Mouse (Mus musculus) CH12.LX (cell line): Measurements from ENCODE around the gene Wwp2. TPM values are rescaled to one million over a fixed set of nuclear protein-coding genes. Genes with fewer than 3 reads are reported as not detected.

Experiments used
- DNase-seq: peaks from one replicate; pipeline ENCODE4 v3.0.0-alpha.2; 2013; ENCODE audit errors: extremely low read depth
- H3K27ac ChIP-seq: 2 replicates; pipeline ENCODE4 v1.5.1; 2012; ENCODE audit warnings: low read depth, mild to moderate bottlenecking, control low read depth, moderate library complexity; ENCODE audit not compliant: insufficient read depth
- H3K27me3 ChIP-seq: replicated peaks from 2 replicates; pipeline ENCODE3; 2012; ENCODE audit warnings: inconsistent platforms
- H3K36me3 ChIP-seq, 2 experiments: replicated peaks in 1 of 2; 2 replicates each; pipeline versions ENCODE3 to v1.6.1; 2012; ENCODE audit warnings: inconsistent platforms in 1 of 2, low read length in 1 of 2, mild to moderate bottlenecking in 1 of 2, mixed read lengths in 1 of 2, moderate library complexity in 1 of 2; ENCODE audit not compliant: control insufficient read depth in 1 of 2, insufficient read depth in 1 of 2
- H3K4me1 ChIP-seq, 2 experiments: 2 replicates each; pipeline ENCODE4 v1.6.1; 2012; ENCODE audit warnings: inconsistent platforms in 1 of 2, moderate library complexity in 1 of 2; ENCODE audit not compliant: insufficient read depth in 2 of 2, control insufficient read depth in 1 of 2
- H3K4me2 ChIP-seq: 2 replicates; pipeline ENCODE4 v1.6.1; 2012; ENCODE audit warnings: low read depth, mild to moderate bottlenecking, control low read depth; ENCODE audit not compliant: poor library complexity, insufficient read depth, severe bottlenecking
- H3K4me3 ChIP-seq, 3 experiments: fragments of 150-350 bp in 1 of 3; sonication (generic) in 1 of 3; replicated peaks in 1 of 3; 2 replicates each; pipeline versions ENCODE3 to v1.5.1; 2011 to 2012; ENCODE audit warnings: low read depth in 2 of 3, low read length in 2 of 3, mild to moderate bottlenecking in 2 of 3, moderate library complexity in 2 of 3, control low read depth in 1 of 3, improper control_type of control experiment in 1 of 3, inconsistent platforms in 1 of 3, mixed read lengths in 1 of 3; ENCODE audit not compliant: poor library complexity in 1 of 3
- H3K79me2 ChIP-seq: replicated peaks from 2 replicates; pipeline ENCODE4 v1.6.1; 2012; ENCODE audit warnings: mild to moderate bottlenecking, moderate library complexity; ENCODE audit not compliant: control insufficient read depth, poor library complexity, insufficient read depth, severe bottlenecking; ENCODE audit errors: extremely low read depth
- H3K9ac ChIP-seq: 2 replicates; pipeline ENCODE4 v1.6.1; 2012; ENCODE audit warnings: low read depth, mild to moderate bottlenecking, control low read depth, moderate library complexity; ENCODE audit not compliant: insufficient read depth
- H3K9me3 ChIP-seq: replicated peaks from 2 replicates; pipeline ENCODE3; 2012; ENCODE audit warnings: low read length, inconsistent platforms, mixed read lengths
- BHLHE40 ChIP-seq: IDR thresholded peaks from 2 replicates; pipeline ENCODE4 v1.6.1; 2011; ENCODE audit warnings: mild to moderate bottlenecking, low read depth, low read length, improper control_type of control experiment
- CHD1 ChIP-seq: IDR thresholded peaks from 2 replicates; pipeline ENCODE4 v1.6.1; 2012; ENCODE audit warnings: low read depth, low read length, improper control_type of control experiment, inconsistent platforms
- CHD2 ChIP-seq: IDR thresholded peaks from 2 replicates; pipeline ENCODE4 v1.6.1; 2011; ENCODE audit warnings: low read length, improper control_type of control experiment
- CTCF ChIP-seq, 2 experiments: IDR thresholded peaks in 1 of 2; conservative IDR thresholded peaks in 1 of 2; 2 replicates each; pipeline ENCODE4 v1.5.1; 2011 to 2012; ENCODE audit warnings: low read depth in 2 of 2, low read length in 2 of 2, improper control_type of control experiment in 1 of 2, inconsistent platforms in 1 of 2, mild to moderate bottlenecking in 1 of 2, moderate library complexity in 1 of 2
- E2F4 ChIP-seq: IDR thresholded peaks from 2 replicates; pipeline ENCODE4 v1.6.1; 2011; ENCODE audit warnings: low read depth, low read length, improper control_type of control experiment; ENCODE audit not compliant: insufficient replicate concordance
- ELF1 ChIP-seq: IDR thresholded peaks from 2 replicates; pipeline ENCODE4 v1.6.1; 2014; ENCODE audit warnings: low read depth, mild to moderate bottlenecking, inconsistent platforms, low read length, improper control_type of control experiment
- HCFC1 ChIP-seq: IDR thresholded peaks from 2 replicates; pipeline ENCODE4 v1.6.1; 2012; ENCODE audit warnings: low read depth, mild to moderate bottlenecking, inconsistent platforms, low read length, improper control_type of control experiment
- JUN ChIP-seq: IDR thresholded peaks from 2 replicates; pipeline ENCODE4 v1.6.1; 2011; ENCODE audit warnings: low read depth, mild to moderate bottlenecking, low read length, improper control_type of control experiment, moderate library complexity; ENCODE audit not compliant: insufficient read depth
- JUND ChIP-seq: conservative IDR thresholded peaks from 2 replicates; pipeline ENCODE4 v1.6.1; 2011; ENCODE audit warnings: low read depth, low read length, improper control_type of control experiment
- KAT2A ChIP-seq: IDR thresholded peaks from 2 replicates; pipeline ENCODE4 v1.6.1; 2012; ENCODE audit warnings: low read length, improper control_type of control experiment, inconsistent platforms; ENCODE audit not compliant: insufficient replicate concordance
- MAFK ChIP-seq: IDR thresholded peaks from 2 replicates; pipeline ENCODE4 v1.6.1; 2011; ENCODE audit warnings: low read length, improper control_type of control experiment; ENCODE audit not compliant: insufficient replicate concordance
- MAX ChIP-seq: IDR thresholded peaks from 2 replicates; pipeline ENCODE4 v1.6.1; 2011; ENCODE audit warnings: low read length, improper control_type of control experiment
- MAZ ChIP-seq: IDR thresholded peaks from 2 replicates; pipeline ENCODE4 v1.6.1; 2012; ENCODE audit warnings: low read depth, mild to moderate bottlenecking, inconsistent platforms, low read length, improper control_type of control experiment, moderate library complexity
- MEF2A ChIP-seq: IDR thresholded peaks from 2 replicates; pipeline ENCODE4 v1.6.1; 2014; ENCODE audit warnings: low read depth, mild to moderate bottlenecking, inconsistent platforms, low read length, improper control_type of control experiment, borderline replicate concordance
- MXI1 ChIP-seq: IDR thresholded peaks from 2 replicates; pipeline ENCODE4 v1.6.1; 2011; ENCODE audit warnings: mild to moderate bottlenecking, low read depth, low read length, improper control_type of control experiment
- MYC ChIP-seq: IDR thresholded peaks from 2 replicates; pipeline ENCODE4 v1.6.1; 2011; ENCODE audit warnings: low read depth, mild to moderate bottlenecking, improper control_type of control experiment, low read length
- NELFE ChIP-seq: IDR thresholded peaks from 2 replicates; pipeline ENCODE4 v1.6.1; 2011; ENCODE audit warnings: low read depth, low read length, improper control_type of control experiment
- NRF1 ChIP-seq: IDR thresholded peaks from 2 replicates; pipeline ENCODE4 v1.6.1; 2014; ENCODE audit warnings: low read depth, mild to moderate bottlenecking, inconsistent platforms, low read length, improper control_type of control experiment, moderate library complexity
- PAX5 ChIP-seq: IDR thresholded peaks from 2 replicates; pipeline ENCODE4 v1.6.1; 2012; ENCODE audit warnings: low read length, inconsistent platforms, mixed read lengths
- POLR2A ChIP-seq: IDR thresholded peaks from 2 replicates; pipeline ENCODE4 v1.6.1; 2011; ENCODE audit warnings: low read depth, mild to moderate bottlenecking, improper control_type of control experiment, low read length
- POLR2AphosphoS2 ChIP-seq: IDR thresholded peaks from 2 replicates; pipeline ENCODE4 v1.6.1; 2011; ENCODE audit warnings: low read depth, low read length, improper control_type of control experiment
- RAD21 ChIP-seq: IDR thresholded peaks from 2 replicates; pipeline ENCODE4 v1.6.1; 2011; ENCODE audit warnings: low read depth, mild to moderate bottlenecking, low read length, improper control_type of control experiment, moderate library complexity
- RCOR1 ChIP-seq: conservative IDR thresholded peaks from 2 replicates; pipeline ENCODE4 v1.6.1; 2012; ENCODE audit warnings: low read depth, mild to moderate bottlenecking, inconsistent platforms, low read length, improper control_type of control experiment
- SIN3A ChIP-seq: IDR thresholded peaks from 2 replicates; pipeline ENCODE4 v1.6.1; 2012; ENCODE audit warnings: low read length, improper control_type of control experiment, inconsistent platforms
- SMC3 ChIP-seq: IDR thresholded peaks from 2 replicates; pipeline ENCODE4 v1.6.1; 2011; ENCODE audit warnings: low read depth, low read length, improper control_type of control experiment
- TBP ChIP-seq: conservative IDR thresholded peaks from 2 replicates; pipeline ENCODE4 v1.6.1; 2011; ENCODE audit warnings: low read depth, low read length, improper control_type of control experiment
- TCF12 ChIP-seq: IDR thresholded peaks from 2 replicates; pipeline ENCODE4 v1.6.1; 2014; ENCODE audit warnings: low read depth, mild to moderate bottlenecking, inconsistent platforms, low read length, improper control_type of control experiment
- UBTF ChIP-seq: IDR thresholded peaks from 2 replicates; pipeline ENCODE4 v1.6.1; 2012; ENCODE audit warnings: low read depth, mild to moderate bottlenecking, inconsistent platforms, low read length, improper control_type of control experiment, moderate library complexity
- USF1 ChIP-seq: IDR thresholded peaks from 2 replicates; pipeline ENCODE4 v1.6.1; 2014; ENCODE audit warnings: low read depth, mild to moderate bottlenecking, inconsistent platforms, low read length, improper control_type of control experiment
- ZC3H11A ChIP-seq: IDR thresholded peaks from 2 replicates; pipeline ENCODE4 v1.6.1; 2012; ENCODE audit warnings: low read depth, mild to moderate bottlenecking, inconsistent platforms, low read length, improper control_type of control experiment
- ZKSCAN1 ChIP-seq: IDR thresholded peaks from 2 replicates; pipeline ENCODE4 v1.6.1; 2012; ENCODE audit warnings: low read depth, inconsistent platforms, low read length, improper control_type of control experiment, borderline replicate concordance
- ZMIZ1 ChIP-seq: IDR thresholded peaks from 2 replicates; pipeline ENCODE4 v1.6.1; 2012; ENCODE audit warnings: low read depth, mild to moderate bottlenecking, inconsistent platforms, low read length, improper control_type of control experiment
- ZNF384 ChIP-seq: IDR thresholded peaks from 2 replicates; pipeline ENCODE4 v1.6.1; 2012; ENCODE audit warnings: low read depth, low read length, improper control_type of control experiment, inconsistent platforms
- dilution Hi-C: fragments of 300-500 bp; cut with MboI; formaldehyde crosslinking; loops from 2 replicates; pipeline ENCODE4 v1.14.3; 2020; ENCODE audit warnings: low sequenced_read_pairs; ENCODE audit not compliant: extremely low pct_unique_long_range_greater_than_20kb, extremely low pct_ligation_motif_present
- in situ Hi-C: fragments of 300-500 bp; cut with MboI; formaldehyde crosslinking; loops from 3 replicates; pipeline ENCODE4 v1.14.3; 2019; ENCODE audit warnings: low sequenced_read_pairs, low pct_ligation_motif_present, low pct_unique_long_range_greater_than_20kb, mixed read lengths
- polyA plus RNA-seq: library from polyadenylated mRNA; unstranded; fragments of >175 nt; gene quantifications from 2 replicates; pipeline ENCODE4 v1.2.1, GENCODE M21; 2012; ENCODE audit warnings: low read depth; ENCODE audit not compliant: insufficient read length
- total RNA-seq, 2 experiments: library from RNA; depleted of rRNA; stranded (reverse); fragments of 300-350 nt in 1 of 2; fragments of >200 nt in 1 of 2; gene quantifications; 2 replicates each; pipeline ENCODE4 v1.2.3; 2012 to 2014

Gene Wwp2
- total and polyA plus RNA-seq, 3 experiments: 13.5 to 30.3 (median 20.7) TPM

- no peaks in the 10 kb centered on the region for H3K9me3 ChIP-seq
- TF ChIP-seq SMC3 (peak; percentile 72), SIN3A (no peak), NELFE (no peak), CHD2 (no peak), E2F4 (no peak), KAT2A (no peak), JUN (no peak), PAX5 (no peak), ZMIZ1 (no peak), MAZ (no peak), UBTF (no peak), MAX (no peak), MYC (no peak), CHD1 (no peak), ZNF384 (no peak), ELF1 (no peak), RAD21 (peak; percentile 74), HCFC1 (no peak), TBP (no peak), BHLHE40 (no peak), ZKSCAN1 (no peak), MEF2A (no peak), CTCF (conservative IDR thresholded peaks at IDR 0.05 in 1 of 2, IDR thresholded peaks at IDR 0.05 in 1 of 2; ENCODE audit: low read depth in 2 of 2, low read length in 2 of 2) (peak; percentile 66 to 84), USF1 (no peak), RCOR1 (no peak), MAFK (no peak), JUND (0 out of 2 replicates have a peak, but pooled peaks have one; percentile 10), NRF1 (no peak), TCF12 (no peak), POLR2AphosphoS2 (no peak), POLR2A (no peak), ZC3H11A (no peak; the same call in 1 of the 2 replicates), MXI1 (no peak)
- no peaks in the 10 kb centered on the region for H3K79me2 ChIP-seq
- no peak overlapping the region for H3K27ac ChIP-seq
- dilution Hi-C loops (no loop called here), in situ Hi-C loops (loop anchor here (5.0 kb wide), 1 partner anchor 191 kb away; no protein-coding TSS in a partner anchor)
- no peak overlapping the region for H3K9ac ChIP-seq
- peak; percentile 71 for DNase-seq
- H3K4me1 ChIP-seq: peaks cover 3 to 4% of the 10 kb centered on the region in 2 experiments; a peak in 1 of 4 replicates
- no peak overlapping the region for H3K4me2 ChIP-seq
- peaks cover 0 to 7% of the 10 kb centered on the region in 2 experiments for H3K36me3 ChIP-seq
- no peaks in the 10 kb centered on the region for H3K27me3 ChIP-seq
- H3K4me3 ChIP-seq: no peak overlapping the region
These were observed 49.5 kb upstream of the Wwp2 start for GRCm38 (mm10) chr8:107386642-107387041.
